23 mouse cellular contexts compared by ENCODE assay signal in the genomic region with DNA sequence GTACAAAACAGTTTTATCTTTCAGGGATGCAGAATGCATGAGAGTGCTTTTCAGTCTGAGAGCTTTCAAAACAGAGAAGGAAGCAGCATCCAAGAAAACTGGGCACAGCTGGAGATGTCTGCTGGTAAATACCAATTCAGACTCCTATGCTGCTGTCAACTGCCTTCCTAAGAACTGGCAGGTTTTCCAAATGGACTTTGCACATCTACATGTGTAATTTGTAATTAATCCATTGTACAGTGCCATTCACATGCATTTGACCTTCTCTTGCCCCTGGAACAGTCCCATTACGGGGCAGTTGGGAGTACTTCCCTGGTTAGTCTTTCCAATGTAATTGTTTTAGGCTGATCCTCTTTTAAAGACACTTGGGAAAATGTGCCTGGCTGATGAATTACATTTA.
DNase-seq lines count a peak whose midpoint lies in the region; ATAC-seq and TF ChIP-seq lines count a peak whose summit lies in the region.
"Had no signal": no experiment of that assay in that cellular context is flagged by ENCODE, and none has a peak within 500 bp of the region (broad histone marks: within the 10 kb centered on the region; RNA-seq: fewer than 3 reads in every experiment).

No protein-coding gene starts in this region.

- no peaks in the 10 kb centered on the region for H3K4me1 ChIP-seq in hindbrain, embryonic 13.5 days (replicated peaks)
- H3K4me1 ChIP-seq in hindbrain, embryonic 10.5 days (replicated peaks), result no peaks in the 10 kb centered on the region
- no peaks in the 10 kb centered on the region for H3K4me1 ChIP-seq in kidney, embryonic 15.5 days
- H3K4me1 ChIP-seq: heart, embryonic 12.5 days; hindbrain, embryonic 15.5 days; limb, embryonic 12.5 days; liver, embryonic 13.5 days; midbrain, embryonic 13.5 days; neural tube, embryonic 13.5 days had no signal

- ATAC-seq in hindbrain, embryonic 13.5 days (ENCODE audit: low FRiP score), result 0 out of 2 replicates have a peak, but pooled peaks have one; percentile 39
- ATAC-seq in kidney, embryonic 15.5 days (replicated peaks; ENCODE audit: low FRiP score), result no peak
- ATAC-seq: intestine, embryonic 16.5 days; midbrain, embryonic 13.5 days had no signal

- no peak overlapping the region for H3K4me2 ChIP-seq in hindbrain, embryonic 13.5 days
- H3K4me2 ChIP-seq in kidney, embryonic 15.5 days, result no peak overlapping the region
- H3K4me2 ChIP-seq: heart, embryonic 12.5 days; hindbrain, embryonic 15.5 days; limb, embryonic 12.5 days; liver, embryonic 13.5 days; midbrain, embryonic 13.5 days; neural tube, embryonic 13.5 days had no signal

- H3K27me3 ChIP-seq in hindbrain, embryonic 13.5 days, result no peaks in the 10 kb centered on the region
- H3K27me3 ChIP-seq in hindbrain, embryonic 10.5 days (ENCODE audit: insufficient read depth, poor library complexity, severe bottlenecking), result no peaks in the 10 kb centered on the region
- H3K27me3 ChIP-seq in kidney, embryonic 15.5 days, result no peaks in the 10 kb centered on the region
- H3K27me3 ChIP-seq: heart, embryonic 12.5 days; hindbrain, embryonic 15.5 days; limb, embryonic 12.5 days; liver, embryonic 13.5 days; midbrain, embryonic 13.5 days; neural tube, embryonic 13.5 days had no signal

- no peak overlapping the region for H3K9ac ChIP-seq in hindbrain, embryonic 13.5 days
- H3K9ac ChIP-seq in kidney, embryonic 15.5 days, result no peak overlapping the region
- H3K9ac ChIP-seq: heart, embryonic 12.5 days; hindbrain, embryonic 15.5 days; limb, embryonic 12.5 days; liver, embryonic 13.5 days; midbrain, embryonic 13.5 days; neural tube, embryonic 13.5 days had no signal

- H3K9me3 ChIP-seq in hindbrain, embryonic 13.5 days, result no peaks in the 10 kb centered on the region
- no peaks in the 10 kb centered on the region for H3K9me3 ChIP-seq in hindbrain, embryonic 10.5 days
- no peaks in the 10 kb centered on the region for H3K9me3 ChIP-seq in kidney, embryonic 15.5 days (replicated peaks)
- H3K9me3 ChIP-seq: hindbrain, embryonic 15.5 days; liver, embryonic 13.5 days; midbrain, embryonic 13.5 days; neural tube, embryonic 13.5 days had no signal

- no peak overlapping the region for H3K27ac ChIP-seq in hindbrain, embryonic 13.5 days
- no peak overlapping the region for H3K27ac ChIP-seq in hindbrain, embryonic 10.5 days
- no peak overlapping the region for H3K27ac ChIP-seq in kidney, embryonic 15.5 days
- H3K27ac ChIP-seq: hindbrain, embryonic 15.5 days; limb, embryonic 12.5 days; liver, embryonic 13.5 days; midbrain, embryonic 13.5 days; neural tube, embryonic 13.5 days had no signal

- no peak overlapping the region for H3K4me3 ChIP-seq in hindbrain, embryonic 13.5 days
- H3K4me3 ChIP-seq in hindbrain, embryonic 10.5 days, result no peak overlapping the region
- no peak overlapping the region for H3K4me3 ChIP-seq in kidney, embryonic 15.5 days (replicated peaks)
- H3K4me3 ChIP-seq: heart, embryonic 12.5 days; hindbrain, embryonic 15.5 days; limb, embryonic 12.5 days; liver, embryonic 13.5 days; midbrain, embryonic 13.5 days; neural tube, embryonic 13.5 days had no signal

- WGBS in hindbrain, embryonic 13.5 days, result 35% methylated on average over 1 of the region's 1 CpGs
- WGBS in hindbrain, embryonic 10.5 days, result 62% methylated on average over 1 of the region's 1 CpGs
- 64% methylated on average over 1 of the region's 1 CpGs for WGBS in kidney, embryonic 15.5 days

- no peak for DNase-seq in hindbrain, embryonic 10.5 days (ENCODE audit: low spot score)
- peak; percentile 82 for DNase-seq in kidney, adult 9 months
- DNase-seq in R1 (ENCODE audit: low read depth, low spot score), result peak; percentile 71
- DNase-seq in brain, embryonic 14.5 days (ENCODE audit: low read depth), result peak; percentile 54
- DNase-seq in MN1 (ENCODE audit: low spot score), result no peak
- no peak for DNase-seq in layer of hippocampus, adult 11-12 months (ENCODE audit: low spot score)
- DNase-seq: cerebellum, adult 18-20 months; cerebellum, postnatal 14 days; gastrocnemius, postnatal 25 days; heart, adult 18-20 months; heart, postnatal 10 days; liver, embryonic 13.5 days; lung, adult 2 months; retina, postnatal 1 day; thymus, postnatal 14 days had no signal

- TF ChIP-seq POLR2A in brain, embryonic 14.5 days (IDR thresholded peaks at IDR 0.05; ENCODE audit: borderline replicate concordance, extremely low read depth, insufficient read depth, insufficient read length, poor library complexity, severe bottlenecking), result no peak

- H3K36me3 ChIP-seq in hindbrain, embryonic 13.5 days, result no peaks in the 10 kb centered on the region
- no peaks in the 10 kb centered on the region for H3K36me3 ChIP-seq in hindbrain, embryonic 10.5 days
- no peaks in the 10 kb centered on the region for H3K36me3 ChIP-seq in kidney, embryonic 15.5 days
- H3K36me3 ChIP-seq: heart, embryonic 12.5 days; hindbrain, embryonic 15.5 days; limb, embryonic 12.5 days; liver, embryonic 13.5 days; midbrain, embryonic 13.5 days; neural tube, embryonic 13.5 days had no signal

- no peak for TF ChIP-seq CTCF in brain, embryonic 14.5 days (IDR thresholded peaks at IDR 0.05; ENCODE audit: borderline replicate concordance, extremely low read depth, insufficient read depth, insufficient read length)

Comparison
In these comparisons a context has a peak if more than half of its experiments do, and no peak if none do; other contexts are left out.
1. DNase-seq: peak in kidney, adult 9 months (single experiment), R1 (single experiment) and brain, embryonic 14.5 days (single experiment); none in hindbrain, embryonic 10.5 days (single experiment), MN1 (single experiment) and layer of hippocampus, adult 11-12 months (single experiment).